ENCODE assay signal across 7 mouse cellular contexts in genomic region chr12:51971070-51971664, GRCm38 (mm10). TPM values are rescaled to one million over a fixed set of nuclear protein-coding genes. Genes with fewer than 3 reads are reported as not detected.
DNase-seq lines count a peak whose midpoint lies in the region; ATAC-seq lines count a peak whose summit lies in the region.

Gene Heatr5a, minus strand, starts transcription at chr12:51971321.

- H3K4me2 ChIP-seq in embryonic facial prominence, embryonic 12.5 days (replicated peaks): peak within 1 kb of the TSS; percentile 57
- peak within 1 kb of the TSS; percentile 62 for H3K4me2 ChIP-seq in limb, embryonic 13.5 days (replicated peaks)
- H3K4me2 ChIP-seq in midbrain, embryonic 16.5 days (ENCODE audit: low read length): peak within 1 kb of the TSS; percentile 68

- H3K27me3 ChIP-seq in embryonic facial prominence, embryonic 12.5 days: no peaks in the 10 kb centered on the region
- H3K27me3 ChIP-seq in limb, embryonic 13.5 days: no peaks in the 10 kb centered on the region
- H3K27me3 ChIP-seq in midbrain, embryonic 16.5 days (ENCODE audit: control insufficient read depth, insufficient read depth, low read depth, low read length): no peaks in the 10 kb centered on the region

- peak within 1 kb of the TSS; percentile 70 for H3K4me3 ChIP-seq in embryonic facial prominence, embryonic 12.5 days
- peak within 1 kb of the TSS; percentile 98 for H3K4me3 ChIP-seq in limb, embryonic 13.5 days
- H3K4me3 ChIP-seq in midbrain, embryonic 16.5 days (ENCODE audit: low read depth, low read length): peak within 1 kb of the TSS; percentile 79

- H3K4me1 ChIP-seq in embryonic facial prominence, embryonic 12.5 days: no peaks in the 10 kb centered on the region
- peaks cover 10% of the 10 kb centered on the region for H3K4me1 ChIP-seq in limb, embryonic 13.5 days
- peaks cover 13% of the 10 kb centered on the region for H3K4me1 ChIP-seq in midbrain, embryonic 16.5 days (ENCODE audit: control insufficient read depth, insufficient read depth, low read length)

- peak within 1 kb of the TSS; percentile 85 for H3K27ac ChIP-seq in embryonic facial prominence, embryonic 12.5 days
- H3K27ac ChIP-seq in limb, embryonic 13.5 days: peak within 1 kb of the TSS; percentile 88
- peak within 1 kb of the TSS; percentile 82 for H3K27ac ChIP-seq in midbrain, embryonic 16.5 days (ENCODE audit: low read length)

- H3K9me3 ChIP-seq in embryonic facial prominence, embryonic 12.5 days: no peaks in the 10 kb centered on the region
- no peaks in the 10 kb centered on the region for H3K9me3 ChIP-seq in limb, embryonic 13.5 days
- no peaks in the 10 kb centered on the region for H3K9me3 ChIP-seq in midbrain, embryonic 16.5 days (replicated peaks; ENCODE audit: control insufficient read depth, low read length, poor library complexity, severe bottlenecking)

- 1% methylated on average over 49 of the region's 53 CpGs for WGBS in embryonic facial prominence, embryonic 12.5 days
- WGBS in limb, embryonic 13.5 days: under 1% methylated on average over 51 of the region's 53 CpGs
- under 1% methylated on average over 44 of the region's 53 CpGs for WGBS in midbrain, embryonic 16.5 days

- H3K36me3 ChIP-seq in embryonic facial prominence, embryonic 12.5 days: no peaks in the 10 kb centered on the region
- no peaks in the 10 kb centered on the region for H3K36me3 ChIP-seq in limb, embryonic 13.5 days
- H3K36me3 ChIP-seq in midbrain, embryonic 16.5 days (ENCODE audit: control insufficient read depth, insufficient read depth, low read length): no peaks in the 10 kb centered on the region

- H3K9ac ChIP-seq in embryonic facial prominence, embryonic 12.5 days: peak within 1 kb of the TSS; percentile 78
- H3K9ac ChIP-seq in limb, embryonic 13.5 days: peak within 1 kb of the TSS; percentile 90
- peak within 1 kb of the TSS; percentile 84 for H3K9ac ChIP-seq in midbrain, embryonic 16.5 days (ENCODE audit: low read depth, low read length)

- peak; percentile 93 for DNase-seq in adrenal gland, postnatal 25 days
- peak; percentile 95 to 97 for DNase-seq in heart, adult 18-20 months
- DNase-seq in kidney, adult 8-10 months: peak; percentile 86 to 92
- peak; percentile 93 for DNase-seq in spleen, postnatal 10 days (ENCODE audit: low spot score in 2 of 2)

- peak; percentile 95 for ATAC-seq in embryonic facial prominence, embryonic 12.5 days (ENCODE audit: insufficient number of reproducible peaks, insufficient read depth, low FRiP score, low TSS enrichment)
- peak; percentile 97 for ATAC-seq in limb, embryonic 13.5 days (ENCODE audit: low FRiP score, low read depth)
- peak; percentile 98 for ATAC-seq in midbrain, embryonic 16.5 days

RNA-seq across cellular contexts. Expression of gene Heatr5a, which starts in this region (rescaled TPM):
- total RNA-seq in adrenal gland, postnatal 25 days (2021): 23.6 and 24.4 TPM in 2 replicates
- polyA plus RNA-seq in embryonic facial prominence, embryonic 12.5 days (2016; fragmentation: Nextera tagmentation; extraction: Ambion mirVana): 13.0 and 13.1 TPM in 2 replicates
- total RNA-seq in heart, adult 18-20 months (2021): 10 to 100 TPM; 20.7 to 21.0 TPM
- 10.8 and 13.3 TPM in 2 replicates for polyA plus RNA-seq in limb, embryonic 13.5 days (2015; fragmentation: Nextera tagmentation; extraction: Ambion mirVana)
- polyA plus RNA-seq in midbrain, embryonic 16.5 days (2015; fragmentation: Nextera tagmentation; extraction: Ambion mirVana): 6.9 and 7.1 TPM in 2 replicates

Comparison
In these comparisons a context has a peak if more than half of its experiments do, and no peak if none do; other contexts are left out.
1. Peak in every context shown above with its lines: DNase-seq, ATAC-seq, H3K4me3 ChIP-seq and H3K27ac ChIP-seq.